In the genomic region with DNA sequence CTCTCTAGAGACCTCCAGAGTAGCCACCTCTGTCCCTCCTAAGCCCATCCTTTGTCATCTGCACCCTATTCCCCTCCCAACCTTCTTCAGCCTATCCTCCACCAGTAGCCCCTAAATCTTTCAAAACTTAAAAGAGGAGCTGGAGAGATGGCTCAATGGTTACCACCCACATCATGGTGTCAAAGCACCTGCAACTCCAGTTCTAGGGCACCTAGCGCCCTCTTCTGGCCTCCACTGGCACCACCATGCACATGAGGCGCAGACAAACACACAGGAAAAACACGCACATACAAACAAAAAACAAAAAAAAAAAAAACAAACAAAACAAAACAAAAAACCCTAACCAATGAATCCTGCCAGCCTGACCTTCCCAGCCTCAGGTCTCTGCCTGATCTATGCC, we compare ENCODE assay signal across 9 mouse cellular contexts. TPM values are rescaled to one million over a fixed set of nuclear protein-coding genes. Genes with fewer than 3 reads are reported as not detected.
DNase-seq lines count a peak whose midpoint lies in the region; ATAC-seq and TF ChIP-seq lines count a peak whose summit lies in the region.
"Had no signal": no experiment of that assay in that cellular context is flagged by ENCODE, and none has a peak within 500 bp of the region (broad histone marks: within the 10 kb centered on the region; RNA-seq: fewer than 3 reads in every experiment).

No protein-coding gene starts in this region.

- no peak overlapping the region for H3K4me2 ChIP-seq in forebrain, postnatal 0 days (ENCODE audit: low read depth)
- H3K4me2 ChIP-seq in lung, embryonic 14.5 days: no peak overlapping the region

- no peaks in the 10 kb centered on the region for H3K27me3 ChIP-seq in forebrain, postnatal 0 days (ENCODE audit: insufficient read depth, low read length)
- H3K27me3 ChIP-seq in forebrain, embryonic 10.5 days (ENCODE audit: poor library complexity, severe bottlenecking): no peaks in the 10 kb centered on the region
- no peaks in the 10 kb centered on the region for H3K27me3 ChIP-seq in lung, embryonic 14.5 days (ENCODE audit: insufficient read depth, low read length)
- H3K27me3 ChIP-seq in splenic B cell, adult 2 months (ENCODE audit: control insufficient read depth, insufficient read depth, low read length, poor library complexity, severe bottlenecking): no peaks in the 10 kb centered on the region; the same call in 1 of the 2 replicates

- peak; percentile 61 for TF ChIP-seq CTCF in forebrain, postnatal 0 days (IDR thresholded peaks at IDR 0.05; ENCODE audit: low read depth)
- peak; percentile 58 for TF ChIP-seq CTCF in lung, embryonic 14.5 days (IDR thresholded peaks at IDR 0.05; ENCODE audit: low read depth)

- H3K9ac ChIP-seq in forebrain, postnatal 0 days: no peak overlapping the region
- no peak overlapping the region for H3K9ac ChIP-seq in lung, embryonic 14.5 days

- H3K4me3 ChIP-seq in forebrain, postnatal 0 days (ENCODE audit: low read depth, low read length): no peak overlapping the region
- H3K4me3 ChIP-seq in forebrain, embryonic 10.5 days: no peak overlapping the region
- no peak overlapping the region for H3K4me3 ChIP-seq in lung, embryonic 14.5 days (ENCODE audit: low read depth, low read length)

- ATAC-seq in forebrain, postnatal 0 days: no peak
- no peak for ATAC-seq in lung, embryonic 14.5 days (ENCODE audit: insufficient read depth)

- H3K4me1 ChIP-seq in forebrain, postnatal 0 days (ENCODE audit: insufficient read depth): no peaks in the 10 kb centered on the region
- peaks cover 35% of the 10 kb centered on the region for H3K4me1 ChIP-seq in forebrain, embryonic 10.5 days
- H3K4me1 ChIP-seq in lung, embryonic 14.5 days (ENCODE audit: insufficient read depth): no peaks in the 10 kb centered on the region

- no peak overlapping the region for H3K27ac ChIP-seq in forebrain, postnatal 0 days (ENCODE audit: low read depth, low read length)
- no peak overlapping the region for H3K27ac ChIP-seq in forebrain, embryonic 10.5 days
- H3K27ac ChIP-seq in lung, embryonic 14.5 days (ENCODE audit: low read depth): no peak overlapping the region

- DNase-seq in forebrain, postnatal 0 days: no peak
- DNase-seq in forebrain, embryonic 10.5 days (ENCODE audit: extremely low spot score, low spot score): no peak
- no peak for DNase-seq in lung, embryonic 14.5 days
- no peak for DNase-seq in lung, adult 18-20 months
- peak; percentile 78 for DNase-seq in R1 (ENCODE audit: low read depth, low spot score)
- DNase-seq in splenic B cell, adult 2 months (ENCODE audit: low read depth, low spot score): peak; percentile 38
- no peak for DNase-seq in frontal cortex, postnatal 36 days (ENCODE audit: low spot score in 2 of 2)
- no peak for DNase-seq in embryo, embryonic 9.5 days (ENCODE audit: extremely low spot score)
- DNase-seq: cerebellum, adult 9-10 months had no signal

- no peaks in the 10 kb centered on the region for H3K9me3 ChIP-seq in forebrain, postnatal 0 days (ENCODE audit: low read length)
- no peaks in the 10 kb centered on the region for H3K9me3 ChIP-seq in forebrain, embryonic 10.5 days
- no peaks in the 10 kb centered on the region for H3K9me3 ChIP-seq in lung, embryonic 14.5 days (ENCODE audit: low read depth, low read length)

- no peaks in the 10 kb centered on the region for H3K36me3 ChIP-seq in forebrain, postnatal 0 days (ENCODE audit: insufficient read depth)
- no peaks in the 10 kb centered on the region for H3K36me3 ChIP-seq in forebrain, embryonic 10.5 days (replicated peaks)
- no peaks in the 10 kb centered on the region for H3K36me3 ChIP-seq in lung, embryonic 14.5 days (ENCODE audit: insufficient read depth)
- H3K36me3 ChIP-seq in splenic B cell, adult 2 months (ENCODE audit: control insufficient read depth, insufficient read depth, low read length, poor library complexity, severe bottlenecking): no peaks in the 10 kb centered on the region

- WGBS in forebrain, postnatal 0 days: 60% methylated on average over 3 of the region's 3 CpGs
- WGBS in forebrain, embryonic 10.5 days: 59% methylated on average over 3 of the region's 3 CpGs
- WGBS in lung, embryonic 14.5 days: 50% methylated on average over 3 of the region's 3 CpGs

RNA-seq across cellular contexts. Expression of a gene that starts 24.6 kb away (rescaled TPM):
- total RNA-seq in forebrain, postnatal 0 days (2014; rRNA removed): 113 and 127 TPM in 2 replicates
- 58.6 and 69.0 TPM in 2 replicates for polyA plus RNA-seq in forebrain, postnatal 0 days (2015; fragmentation: Nextera tagmentation; extraction: Ambion mirVana)
- polyA plus RNA-seq in forebrain, embryonic 10.5 days (2016; fragmentation: Nextera tagmentation; extraction: Ambion mirVana): 10.5 and 11.2 TPM in 2 replicates
- 14.7 and 14.9 TPM in 2 replicates for polyA plus RNA-seq in lung, embryonic 14.5 days (2014; fragmentation: Nextera tagmentation; extraction: Ambion mirVana)

RNA-seq across cellular contexts. Expression of a gene that starts 25.1 kb away (rescaled TPM):
- total RNA-seq in forebrain, postnatal 0 days (2014; rRNA removed): 804 and 1,069 TPM in 2 replicates
- 578 and 651 TPM in 2 replicates for polyA plus RNA-seq in forebrain, postnatal 0 days (2015; fragmentation: Nextera tagmentation; extraction: Ambion mirVana)
- 1,023 and 1,061 TPM in 2 replicates for polyA plus RNA-seq in forebrain, embryonic 10.5 days (2016; fragmentation: Nextera tagmentation; extraction: Ambion mirVana)
- polyA plus RNA-seq in lung, embryonic 14.5 days (2014; fragmentation: Nextera tagmentation; extraction: Ambion mirVana): 1,315 and 1,365 TPM in 2 replicates

RNA-seq across cellular contexts. Expression of a gene that starts 51.8 kb away (rescaled TPM):
- total RNA-seq in forebrain, postnatal 0 days (2014; rRNA removed): 13.2 and 17.8 TPM in 2 replicates
- 4.6 and 7.6 TPM in 2 replicates for polyA plus RNA-seq in forebrain, postnatal 0 days (2015; fragmentation: Nextera tagmentation; extraction: Ambion mirVana)
- polyA plus RNA-seq in forebrain, embryonic 10.5 days (2016; fragmentation: Nextera tagmentation; extraction: Ambion mirVana): 1.8 TPM in 2 replicates
- 11.6 and 13.0 TPM in 2 replicates for polyA plus RNA-seq in lung, embryonic 14.5 days (2014; fragmentation: Nextera tagmentation; extraction: Ambion mirVana)

Comparison
In these comparisons a context has a peak if more than half of its experiments do, and no peak if none do; other contexts are left out.
1. DNase-seq: peak in R1 (single experiment) and splenic B cell, adult 2 months (single experiment); none in forebrain, postnatal 0 days (single experiment), forebrain, embryonic 10.5 days (single experiment), lung, embryonic 14.5 days (single experiment), lung, adult 18-20 months (0 of 2), frontal cortex, postnatal 36 days (0 of 2) and embryo, embryonic 9.5 days (single experiment).